Mouse (Mus musculus) gastrocnemius, postnatal 4 days (tissue): ENCODE data around the gene Shb. TPM values are rescaled to one million over a fixed set of nuclear protein-coding genes. Genes with fewer than 3 reads are reported as not detected.

Experiments
- DNase-seq, 2 experiments: peaks; one replicate each; pipeline ENCODE4 v3.0.0; 2021 to 2022; ENCODE audit warnings: low spot score in 2 of 2, mixed read lengths in 2 of 2
- total RNA-seq, 2 experiments: library from RNA; stranded (reverse); gene quantifications; 2 replicates each; pipeline ENCODE4 v1.2.3; 2021

Shb gene
- total RNA-seq, 2 experiments from 2014 or later, result 16.8 to 23.5 TPM

- no peak for DNase-seq
Measured at GRCm38 (mm10) chr4:45459375-45459774, 72.9 kb downstream of the Shb start.

- DNase-seq, result no peak
Measured at GRCm38 (mm10) chr4:45457543-45457942, 74.7 kb downstream of the Shb start.

DNA sequence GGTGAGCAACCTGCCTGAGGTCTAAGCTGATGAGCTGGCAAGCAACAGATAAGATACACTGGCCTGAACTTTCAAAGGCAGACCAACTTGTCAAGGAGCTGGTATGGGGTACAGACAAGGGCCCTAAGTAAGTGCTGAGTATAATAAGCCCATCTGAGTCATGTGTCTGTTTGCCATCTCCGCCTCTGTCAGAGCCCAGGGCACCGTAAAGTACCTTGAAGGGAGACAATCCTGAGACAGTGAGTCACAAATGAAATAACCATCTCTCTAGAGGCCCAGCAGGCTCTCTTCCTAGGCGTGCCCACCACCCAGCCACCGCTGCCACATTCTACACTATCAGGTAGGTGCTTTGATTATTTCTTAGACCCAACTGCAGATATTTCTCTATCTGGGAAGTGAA is 77.3 kb downstream of the Shb start:
- DNase-seq, result no peak

DNA sequence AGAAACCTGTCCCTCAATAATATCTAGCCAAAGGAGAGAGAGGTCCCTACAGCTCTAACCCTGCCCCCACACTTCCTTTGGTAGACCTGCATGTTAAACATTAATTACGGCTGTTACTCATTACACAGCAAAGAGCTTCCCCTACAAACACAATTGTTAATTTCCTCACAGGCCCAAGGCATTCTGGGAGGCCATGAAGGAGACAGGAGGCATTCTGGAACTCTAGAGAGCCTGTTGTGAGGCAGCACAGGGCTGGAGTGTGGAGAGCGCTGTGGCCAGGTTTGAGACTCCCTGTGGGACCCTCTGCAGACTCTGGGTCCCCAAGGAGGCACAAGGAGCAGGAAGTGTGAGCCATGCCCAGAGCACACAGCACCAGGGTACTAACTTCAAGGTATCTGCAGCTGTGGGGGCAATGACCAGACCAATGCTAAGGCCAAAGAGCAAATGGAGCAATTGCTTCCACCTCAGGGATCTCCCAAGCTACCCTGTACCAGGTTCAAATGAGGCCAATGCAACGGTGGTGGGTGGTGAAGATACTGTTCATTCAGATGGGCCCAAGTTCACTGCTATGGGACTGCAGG is 78.9 kb downstream of the Shb start:
- no peak for DNase-seq

DNA sequence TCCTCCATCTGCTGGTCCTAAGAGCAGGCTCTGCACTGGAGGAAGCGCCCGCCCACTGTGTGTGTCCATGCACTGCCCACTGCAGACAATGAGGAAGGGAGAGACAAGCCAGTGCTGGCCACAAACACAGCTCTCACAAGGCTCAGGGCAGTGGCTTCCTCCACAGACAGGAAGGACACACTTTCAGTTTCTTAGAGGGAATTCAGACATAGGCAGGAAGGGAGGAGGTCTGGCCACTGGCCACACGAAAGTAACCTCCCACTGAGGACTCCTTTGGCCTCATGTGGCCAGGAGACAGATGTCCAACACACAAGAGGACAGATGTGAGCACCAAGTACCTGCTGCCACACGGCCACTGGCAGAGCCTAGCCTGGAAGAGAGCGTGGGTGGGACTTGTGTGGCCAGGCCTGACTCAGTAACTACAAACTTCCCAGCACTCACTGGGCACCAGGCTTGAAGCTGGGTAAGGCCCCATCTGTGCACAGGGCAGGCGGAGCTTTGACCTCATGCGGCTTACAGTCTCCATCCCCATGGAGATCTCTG is 79.6 kb downstream of the Shb start:
- peak in 1 of 2 experiments; percentile 39 for DNase-seq

- no peak for DNase-seq
Measured at GRCm38 (mm10) chr4:45449012-45449411, 83.3 kb downstream of the Shb start.

GRCm38 (mm10) chr4:45448481-45448880 is 83.8 kb downstream of the Shb start:
- DNase-seq, result no peak

- DNase-seq, result no peak
Measured at GRCm38 (mm10) chr4:45447196-45447595, 85.1 kb downstream of the Shb start.

DNA sequence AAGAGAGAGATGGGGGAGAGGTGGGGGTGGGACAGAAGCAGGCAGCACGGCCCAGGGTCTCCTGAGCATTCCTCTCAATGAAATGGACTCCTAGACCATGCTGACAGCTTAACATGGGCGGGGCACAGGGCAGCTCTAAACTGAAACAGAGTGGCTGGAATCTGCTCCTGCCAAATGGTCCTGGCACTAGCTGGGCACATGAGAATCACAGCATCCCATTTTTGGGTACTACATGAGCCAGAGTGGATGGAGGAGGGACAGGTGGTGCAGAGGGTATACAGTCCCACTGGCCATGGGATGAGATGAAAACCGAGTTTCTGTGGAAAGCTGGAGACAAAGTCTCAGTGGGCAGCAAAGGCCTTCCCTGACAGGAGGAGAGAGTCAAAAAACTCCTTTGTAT is 87.0 kb downstream of the Shb start:
- no peak for DNase-seq

DNA sequence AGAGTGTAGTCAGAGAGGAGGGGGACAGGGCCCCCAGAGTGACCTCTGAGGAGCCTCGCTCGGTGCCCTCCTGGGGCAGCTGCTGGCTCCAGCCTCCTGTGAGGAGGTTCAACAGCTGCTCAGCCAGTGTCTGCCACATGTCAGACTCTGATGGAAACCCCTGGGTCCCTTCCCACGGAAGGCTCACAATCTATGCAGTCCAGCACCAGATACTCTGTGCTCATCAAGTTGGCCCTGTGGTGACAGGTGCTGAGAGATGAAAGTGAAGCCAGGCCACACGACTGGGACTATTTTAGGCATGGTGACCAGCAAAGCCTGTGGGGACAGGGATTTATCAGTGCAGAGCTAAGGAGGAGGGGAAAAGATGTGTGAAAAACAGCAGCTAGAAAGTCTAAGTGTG is 87.5 kb downstream of the Shb start:
- no peak for DNase-seq

- no peak for DNase-seq
Measured at GRCm38 (mm10) chr4:45443652-45444051, 88.6 kb downstream of the Shb start.

GRCm38 (mm10) chr4:45442237-45442636 is 90.0 kb downstream of the Shb start:
- DNase-seq, result no peak

DNA sequence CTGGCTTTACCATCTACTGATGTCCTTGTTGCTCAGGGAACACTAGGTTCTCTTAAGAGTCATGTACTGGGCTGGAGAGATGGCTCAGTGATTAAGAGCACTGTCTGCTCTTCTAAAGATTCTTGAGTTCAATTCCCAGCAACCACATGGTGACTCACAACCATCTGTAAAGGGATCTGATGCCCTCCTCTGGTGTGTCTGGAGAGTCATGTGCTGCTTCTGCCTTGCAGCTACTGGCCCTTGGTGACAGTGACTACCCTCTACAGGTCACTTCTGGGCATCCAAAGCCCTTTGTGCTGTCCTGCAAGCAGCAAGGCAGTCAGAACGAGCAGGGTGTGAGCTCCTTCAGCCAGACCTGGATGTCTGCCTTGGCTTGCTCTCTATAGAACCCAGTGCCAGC is 90.5 kb downstream of the Shb start:
- no peak for DNase-seq

GRCm38 (mm10) chr4:45439281-45439680 is 93.0 kb downstream of the Shb start:
- no peak for DNase-seq

GRCm38 (mm10) chr4:45437010-45437409 is 95.3 kb downstream of the Shb start:
- DNase-seq, result no peak

GRCm38 (mm10) chr4:45436383-45436913 is 95.8 kb downstream of the Shb start:
- DNase-seq, result no peak

GRCm38 (mm10) chr4:45435899-45436298 is 96.4 kb downstream of the Shb start:
- DNase-seq, result peak in 1 of 2 experiments; percentile 51

DNA sequence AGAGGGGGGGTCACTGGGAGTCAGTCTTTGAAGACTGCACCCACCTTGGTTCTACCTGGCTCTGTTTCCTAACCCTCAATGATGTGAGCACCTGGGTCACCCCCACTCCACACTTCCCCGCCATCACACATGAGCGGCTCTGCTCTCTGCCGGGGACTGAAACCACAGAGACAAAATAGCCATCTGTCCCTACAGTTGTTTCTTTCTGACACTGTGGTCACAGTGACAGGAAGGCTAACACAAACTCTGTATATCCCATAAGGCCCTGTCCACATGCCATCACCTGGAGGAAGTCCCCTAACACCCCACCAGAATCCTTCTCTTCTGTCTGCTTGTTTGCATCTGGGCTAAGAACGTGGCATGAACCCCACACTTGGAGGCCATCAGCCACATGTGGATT is 97.6 kb downstream of the Shb start:
- DNase-seq, result no peak

- DNase-seq, result no peak
Measured at GRCm38 (mm10) chr4:45434071-45434470, 98.2 kb downstream of the Shb start.

GRCm38 (mm10) chr4:45431806-45432205 is 100.5 kb downstream of the Shb start:
- no peak for DNase-seq

DNA sequence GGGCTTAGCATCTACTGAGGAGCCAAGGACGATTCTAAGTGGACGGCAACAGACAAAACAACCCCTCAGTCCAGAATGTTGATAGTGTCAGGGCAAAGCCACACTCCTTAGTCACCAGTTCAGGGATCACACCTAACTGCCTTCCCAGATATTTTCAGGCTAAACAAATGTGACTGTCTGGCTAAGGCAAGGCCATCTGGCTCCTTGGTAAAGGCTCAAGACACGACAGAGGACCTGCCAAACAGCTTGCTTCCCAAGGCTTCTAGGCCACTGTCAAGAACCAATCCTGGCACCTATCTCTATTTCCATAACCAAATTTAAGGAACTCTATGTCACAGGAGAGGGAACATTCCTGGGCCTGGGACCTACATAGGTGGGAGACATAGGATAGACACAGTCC is 101.0 kb downstream of the Shb start:
- no peak for DNase-seq

DNA sequence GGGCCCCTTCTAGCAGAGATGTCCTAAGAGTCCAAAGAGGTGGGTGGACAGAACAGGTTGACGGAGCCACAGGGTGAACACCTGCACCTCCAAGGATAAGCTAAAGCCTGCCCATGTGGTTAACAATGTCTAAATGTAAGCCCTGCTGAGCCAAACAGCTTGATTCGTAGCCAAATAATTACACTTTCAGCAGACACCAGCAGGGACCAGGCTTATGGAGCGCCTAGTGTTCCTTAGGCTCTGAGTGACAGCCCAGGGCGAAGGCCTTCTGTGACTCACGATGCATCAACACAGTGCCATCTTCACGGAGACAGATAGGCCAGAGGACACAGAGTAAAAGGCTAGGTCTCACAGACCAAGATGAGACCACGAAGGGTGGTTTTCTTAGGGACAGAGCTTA is 102.8 kb downstream of the Shb start:
- DNase-seq, result no peak

DNA sequence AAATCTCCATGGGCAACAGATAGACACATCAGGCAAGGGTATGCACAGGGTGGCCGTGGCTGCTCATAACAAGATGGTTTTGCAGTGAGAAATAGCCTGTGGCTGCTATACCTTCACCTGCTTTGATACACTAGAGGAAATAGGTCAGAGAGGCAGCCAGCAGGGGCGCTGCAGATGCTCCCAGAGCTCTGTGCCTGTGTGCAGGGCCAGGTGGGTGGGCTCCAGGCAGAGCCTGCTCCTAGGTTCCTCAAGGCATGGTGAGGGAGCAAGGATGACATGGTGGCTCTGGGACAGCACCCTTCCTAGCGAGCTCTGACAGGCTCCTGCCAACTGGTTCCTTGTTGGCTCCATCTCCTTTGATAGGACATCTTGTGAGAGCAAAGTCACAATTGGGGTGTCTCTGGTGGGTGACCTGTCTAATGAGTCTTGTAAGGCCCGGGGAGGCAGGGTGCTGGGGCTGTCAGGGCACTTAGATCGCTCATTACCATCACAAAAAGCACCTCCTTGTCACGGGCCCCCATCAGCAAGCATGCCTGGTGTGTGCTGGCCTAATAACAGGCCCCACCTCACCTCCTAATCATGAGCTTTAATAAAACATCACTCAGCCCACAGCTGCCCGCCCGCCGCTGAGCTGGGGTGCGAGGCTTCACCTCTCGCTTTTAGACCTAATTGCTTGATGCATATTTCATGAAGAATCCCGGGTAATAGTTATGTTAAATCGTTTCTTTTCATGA is 105.4 kb downstream of the Shb start:
- DNase-seq, result no peak
